Mouse (Mus musculus): ENCODE measurements around the gene Tctex1d4. TPM values are rescaled to one million over a fixed set of nuclear protein-coding genes. Genes with fewer than 3 reads are reported as not detected.

Tctex1d4 gene
- polyA plus RNA-seq (2014; fragmentation: Illumina TruSeq; extraction: RNeasy Lipid Tissue Mini Kit (QIAGEN cat#74804); ENCODE audit: low read depth, low replicate concordance): not detected

GRCm38 (mm10) chr4:117126675-117127290 lies at the start of gene Tctex1d4:
Tctex1d4 (plus strand) TSS chr4:117126794.

DNA sequence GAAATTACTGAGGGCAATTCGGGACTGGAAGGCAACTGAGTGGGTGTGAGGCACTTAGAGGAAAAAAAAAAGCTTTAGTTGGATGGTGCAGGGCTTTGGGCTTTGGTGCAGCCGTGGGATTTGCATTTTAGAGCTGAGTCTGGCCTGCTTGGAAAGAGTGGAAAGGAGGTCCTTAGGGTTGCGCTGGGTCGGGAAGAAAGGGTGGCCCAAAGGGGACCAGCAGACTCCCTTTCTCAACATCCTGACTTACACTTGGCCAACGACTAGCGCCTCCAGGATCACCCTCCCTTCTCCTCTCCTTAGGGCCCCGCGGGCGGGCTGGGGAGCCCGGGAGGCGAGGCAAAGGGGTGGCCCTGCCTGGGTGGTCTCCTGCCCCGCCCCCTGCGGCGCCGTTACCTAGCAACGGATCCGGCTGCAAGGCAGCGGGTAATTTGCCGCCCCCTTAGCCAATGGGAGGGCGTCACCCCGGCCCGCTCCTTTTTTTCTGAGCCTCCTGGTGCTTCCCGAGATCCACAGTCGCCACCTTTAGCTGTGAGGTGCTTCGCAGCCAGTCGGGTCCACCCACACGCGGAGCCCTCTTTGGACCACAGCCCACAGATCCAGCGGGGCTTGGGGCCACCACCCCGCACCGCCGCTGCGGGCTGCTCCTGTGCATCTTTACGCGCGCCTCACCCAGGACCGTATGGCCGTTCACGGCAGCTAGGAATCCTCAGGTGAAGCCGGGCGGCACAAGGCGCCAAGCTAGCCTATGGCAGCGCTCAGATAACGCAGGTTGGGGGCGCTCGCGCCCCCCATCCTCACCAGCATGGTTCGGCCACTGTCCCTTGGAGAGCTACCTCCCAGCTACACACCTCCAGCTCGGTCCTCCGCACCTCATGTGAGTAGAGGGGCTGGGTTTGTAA lies 30.8 kb upstream of the Tctex1d4 start, which contains the start of gene Ptch2:
Gene Ptch2, plus strand, starts transcription at position 525 of the 902 bp plus-strand sequence.

DNA sequence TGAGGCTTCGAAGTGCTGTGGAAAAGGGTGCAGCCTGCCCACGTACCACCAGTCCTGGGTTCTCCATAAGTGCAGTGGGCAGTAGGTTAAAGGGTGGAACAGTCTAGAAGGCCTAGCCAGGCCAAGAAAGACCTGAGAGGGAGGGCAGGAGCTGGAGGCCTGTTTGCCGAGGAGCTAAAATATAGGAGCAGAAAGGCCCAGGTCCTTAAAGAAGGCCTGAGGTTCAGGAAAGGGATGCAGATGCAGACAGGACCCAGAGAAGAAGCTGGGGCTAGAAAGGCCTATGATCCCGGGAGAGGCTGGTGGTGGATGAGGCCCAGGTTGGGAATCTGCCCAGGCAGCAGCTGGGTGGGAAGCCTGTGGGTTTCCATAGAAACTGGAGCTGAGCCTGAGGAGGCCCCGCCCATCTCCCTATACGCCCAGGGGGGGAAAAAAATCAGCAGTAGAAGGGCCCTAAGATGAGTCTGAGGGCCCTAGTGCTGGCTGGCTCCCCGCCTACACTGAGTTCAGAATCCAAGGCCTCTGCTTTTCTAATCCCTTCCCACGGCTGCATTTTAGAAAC lies 1.2 kb upstream of the Tctex1d4 start, which contains the start of gene Btbd19:
Gene Btbd19, minus strand, starts transcription at position 378 of the 562 bp plus-strand sequence.

DNA sequence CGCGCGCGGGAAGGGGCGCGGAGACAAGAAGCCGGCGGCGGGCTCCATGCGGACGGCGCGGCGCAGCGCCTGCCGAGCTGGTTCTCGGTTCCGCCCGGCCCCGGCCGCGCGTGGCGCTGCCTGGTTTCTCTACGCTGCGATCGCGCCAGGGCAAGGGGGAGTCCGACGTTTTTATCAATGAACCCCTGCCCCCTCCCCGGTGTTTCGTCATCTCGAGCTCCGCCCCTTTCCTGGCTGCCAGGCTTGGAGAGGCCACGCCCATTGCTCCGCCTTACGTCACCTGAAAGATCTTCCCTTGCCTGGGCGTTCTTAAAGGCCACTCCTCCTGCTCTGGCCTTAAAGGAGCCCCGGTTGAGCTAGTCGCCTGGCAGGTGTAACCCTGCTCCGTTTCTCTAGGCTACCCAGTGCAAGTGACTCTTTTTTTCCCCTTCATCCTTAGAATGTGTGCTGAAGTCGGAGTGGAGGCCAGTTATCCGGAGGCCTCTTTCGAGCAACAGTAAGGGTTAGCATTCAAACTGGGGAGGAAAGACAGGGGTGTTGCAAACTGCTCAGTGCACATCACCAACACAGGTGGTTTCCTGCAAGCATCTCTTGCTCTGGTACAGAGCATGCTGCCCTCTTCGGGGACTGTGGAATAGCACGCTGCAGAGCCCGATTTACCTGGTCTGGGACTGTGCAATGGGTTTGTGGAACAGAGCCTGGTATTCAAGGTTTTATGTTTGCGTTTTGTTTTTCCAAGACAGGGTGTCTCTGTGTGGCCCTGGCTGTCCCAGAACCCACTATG lies 7.4 kb downstream of the Tctex1d4 start, which contains the start of gene Plk3:
Gene Plk3, minus strand, starts transcription at position 147 of the 784 bp plus-strand sequence.

DNA sequence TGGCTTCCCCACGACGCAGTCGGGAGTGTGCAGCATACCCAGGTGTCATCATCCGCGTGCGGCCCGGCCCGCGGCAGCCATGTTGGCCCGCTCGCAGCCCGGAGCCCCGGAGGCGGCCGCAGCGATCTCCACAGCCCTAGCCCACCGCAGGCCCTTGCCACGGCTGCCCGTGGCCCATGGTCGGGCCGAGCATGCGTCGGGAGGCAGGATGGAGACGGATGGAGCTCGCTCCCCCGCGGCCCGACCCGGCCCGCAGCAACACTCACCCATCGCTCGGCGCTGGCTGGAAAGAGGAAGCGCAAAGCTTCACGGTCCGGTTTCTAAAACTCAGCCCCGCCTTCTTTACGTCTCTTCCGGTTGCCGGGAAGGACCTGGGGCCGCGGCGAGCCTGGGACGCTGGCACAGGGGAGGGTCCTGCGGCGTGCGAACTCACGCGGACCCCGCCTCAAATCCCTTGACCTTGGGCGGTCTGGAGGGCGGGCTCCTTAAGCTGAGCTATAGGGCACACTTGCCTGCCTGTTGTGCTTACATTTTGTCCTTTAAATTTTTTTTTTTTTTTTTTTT lies 29.3 kb downstream of the Tctex1d4 start, which contains the start of gene Rps8:
Gene Rps8, minus strand, starts transcription at position 452 of the 564 bp plus-strand sequence.

Other genes with a start within 250 kb of the Tctex1d4 start
- gene Zswim5, start 249.4 kb upstream of the Tctex1d4 start, polyA plus RNA-seq (2014; fragmentation: Illumina TruSeq; extraction: RNeasy Lipid Tissue Mini Kit (QIAGEN cat#74804); ENCODE audit: low read depth, low replicate concordance): 3.1 TPM
- gene Urod, start 132.4 kb upstream of the Tctex1d4 start, polyA plus RNA-seq (2014; fragmentation: Illumina TruSeq; extraction: RNeasy Lipid Tissue Mini Kit (QIAGEN cat#74804); ENCODE audit: low read depth, low replicate concordance): 14.3 TPM
- gene Hectd3, start 131.5 kb upstream of the Tctex1d4 start, polyA plus RNA-seq (2014; fragmentation: Illumina TruSeq; extraction: RNeasy Lipid Tissue Mini Kit (QIAGEN cat#74804); ENCODE audit: low read depth, low replicate concordance): 5.8 TPM
- 37.5 TPM for gene Eif2b3, start 107.4 kb upstream of the Tctex1d4 start, polyA plus RNA-seq (2014; fragmentation: Illumina TruSeq; extraction: RNeasy Lipid Tissue Mini Kit (QIAGEN cat#74804); ENCODE audit: low read depth, low replicate concordance)
- 0.17 TPM for gene Ptch2, start 30.7 kb upstream of the Tctex1d4 start, polyA plus RNA-seq (2014; fragmentation: Illumina TruSeq; extraction: RNeasy Lipid Tissue Mini Kit (QIAGEN cat#74804); ENCODE audit: low read depth, low replicate concordance)
- 1.2 TPM for gene Btbd19, start 1.1 kb upstream of the Tctex1d4 start, polyA plus RNA-seq (2014; fragmentation: Illumina TruSeq; extraction: RNeasy Lipid Tissue Mini Kit (QIAGEN cat#74804); ENCODE audit: low read depth, low replicate concordance)
- gene Plk3, start 7.2 kb downstream of the Tctex1d4 start, polyA plus RNA-seq (2014; fragmentation: Illumina TruSeq; extraction: RNeasy Lipid Tissue Mini Kit (QIAGEN cat#74804); ENCODE audit: low read depth, low replicate concordance): 0.35 TPM
- gene Rps8, start 29.4 kb downstream of the Tctex1d4 start, polyA plus RNA-seq (2014; fragmentation: Illumina TruSeq; extraction: RNeasy Lipid Tissue Mini Kit (QIAGEN cat#74804); ENCODE audit: low read depth, low replicate concordance): 165 TPM
- 1.1 TPM for gene Kif2c, start 55.8 kb downstream of the Tctex1d4 start, polyA plus RNA-seq (2014; fragmentation: Illumina TruSeq; extraction: RNeasy Lipid Tissue Mini Kit (QIAGEN cat#74804); ENCODE audit: low read depth, low replicate concordance)
- 1.9 TPM for gene Tmem53, start 125.2 kb downstream of the Tctex1d4 start, polyA plus RNA-seq (2014; fragmentation: Illumina TruSeq; extraction: RNeasy Lipid Tissue Mini Kit (QIAGEN cat#74804); ENCODE audit: low read depth, low replicate concordance)
- gene Armh1, start 125.3 kb downstream of the Tctex1d4 start, polyA plus RNA-seq (2014; fragmentation: Illumina TruSeq; extraction: RNeasy Lipid Tissue Mini Kit (QIAGEN cat#74804); ENCODE audit: low read depth, low replicate concordance): 2.1 TPM

Measured in adrenal gland, adult 10 weeks (tissue).